27 mouse cellular contexts compared by ENCODE assay signal in genomic region chr17:12639585-12639984, GRCm38 (mm10). TPM values are rescaled to one million over a fixed set of nuclear protein-coding genes. Genes with fewer than 3 reads are reported as not detected.
A peak's percentile ranks its signal among the peaks of the same experiment; 100 is the strongest.
DNase-seq lines count a peak whose midpoint lies in the region; ATAC-seq and TF ChIP-seq lines count a peak whose summit lies in the region.
"Had no signal": no experiment of that assay in that cellular context is flagged by ENCODE, and none has a peak within 500 bp of the region (broad histone marks: within the 10 kb centered on the region; RNA-seq: fewer than 3 reads in every experiment).

No protein-coding gene starts in this region.

- no peaks in the 10 kb centered on the region for H3K36me3 ChIP-seq in heart, adult 2 months (ENCODE audit: control insufficient read depth, insufficient read depth, low read length)
- H3K36me3 ChIP-seq in liver, embryonic 14.5 days (replicated peaks; ENCODE audit: control insufficient read depth, insufficient read depth, low read depth): no peaks in the 10 kb centered on the region
- no peaks in the 10 kb centered on the region for H3K36me3 ChIP-seq in liver, embryonic 11.5 days (ENCODE audit: control insufficient read depth, insufficient read depth, low read length)
- H3K36me3 ChIP-seq in ES-Bruce4 (ENCODE audit: control insufficient read depth, insufficient read depth, low read length, poor library complexity, severe bottlenecking): no peaks in the 10 kb centered on the region
- H3K36me3 ChIP-seq: forebrain, embryonic 12.5 days; hindbrain, embryonic 15.5 days; limb, embryonic 10.5 days; liver, embryonic 15.5 days had no signal

- H3K9ac ChIP-seq in heart, adult 2 months (ENCODE audit: low read depth, low read length): no peak overlapping the region
- H3K9ac ChIP-seq in liver, embryonic 14.5 days (replicated peaks): no peak overlapping the region
- H3K9ac ChIP-seq in liver, embryonic 11.5 days (ENCODE audit: low read depth, low read length): no peak overlapping the region
- no peak overlapping the region for H3K9ac ChIP-seq in ES-Bruce4 (ENCODE audit: low read depth, poor library complexity, severe bottlenecking)
- H3K9ac ChIP-seq: forebrain, embryonic 12.5 days; hindbrain, embryonic 15.5 days; liver, embryonic 15.5 days had no signal

- DNase-seq in heart, adult 2 months: no peak
- DNase-seq in heart, adult 18-20 months: no peak
- no peak for DNase-seq in liver, embryonic 14.5 days (ENCODE audit: low read depth in 3 of 3, low spot score in 3 of 3)
- DNase-seq in liver, embryonic 11.5 days (ENCODE audit: low spot score): no peak
- peak; percentile 40 for DNase-seq in ZHBTc4 (ENCODE audit: low read depth, low spot score)
- no peak for DNase-seq in spleen, postnatal 10 days (ENCODE audit: low spot score in 2 of 2)
- DNase-seq: cerebellum, adult 2 months; gastrocnemius, postnatal 10 days; heart, adult 11 months; heart, postnatal 36 days; kidney, adult 11 months; kidney, postnatal 10 days; lung, postnatal 36 days; right cerebral cortex, postnatal 14 days; thymus, postnatal 25 days had no signal

- no peak for ATAC-seq in liver, embryonic 14.5 days (ENCODE audit: insufficient read depth)
- no peak for ATAC-seq in liver, embryonic 11.5 days (replicated peaks; ENCODE audit: low FRiP score)
- ATAC-seq: midbrain, embryonic 16.5 days had no signal

- no peaks in the 10 kb centered on the region for H3K79me2 ChIP-seq in heart, adult 2 months (replicated peaks; ENCODE audit: control insufficient read depth, insufficient read depth, low read length)

- H3K9me3 ChIP-seq in liver, embryonic 14.5 days (ENCODE audit: control insufficient read depth, low read length): no peaks in the 10 kb centered on the region
- peaks cover 4% of the 10 kb centered on the region; the same call in 1 of the 2 replicates for H3K9me3 ChIP-seq in liver, embryonic 11.5 days (ENCODE audit: control insufficient read depth, low read length)
- no peaks in the 10 kb centered on the region; the same call in 1 of the 2 replicates for H3K9me3 ChIP-seq in ES-Bruce4 (replicated peaks; ENCODE audit: control insufficient read depth, insufficient read depth, low read length, poor library complexity, severe bottlenecking)
- H3K9me3 ChIP-seq: forebrain, embryonic 12.5 days; hindbrain, embryonic 15.5 days; limb, embryonic 10.5 days; liver, embryonic 15.5 days had no signal

- WGBS in heart, adult 2 months: 89% methylated on average over 3 of the region's 3 CpGs
- 79% methylated on average over 3 of the region's 3 CpGs for WGBS in liver, embryonic 14.5 days (ENCODE audit: insufficient replicate concordance)
- WGBS in liver, embryonic 11.5 days: 94% methylated on average over 3 of the region's 3 CpGs

- no peak overlapping the region for H3K4me3 ChIP-seq in heart, adult 2 months
- H3K4me3 ChIP-seq in liver, embryonic 14.5 days (ENCODE audit: insufficient read depth in 1 of 2, low read depth in 2 of 2, low read length in 2 of 2): no peak overlapping the region
- H3K4me3 ChIP-seq in liver, embryonic 11.5 days (ENCODE audit: low read depth, low read length): no peak overlapping the region
- H3K4me3 ChIP-seq in ES-Bruce4 (ENCODE audit: low read depth, low read length): no peak overlapping the region
- H3K4me3 ChIP-seq: forebrain, embryonic 12.5 days; hindbrain, embryonic 15.5 days; limb, embryonic 10.5 days; liver, embryonic 15.5 days had no signal

- no peak overlapping the region for H3K27ac ChIP-seq in heart, adult 2 months
- no peak overlapping the region for H3K27ac ChIP-seq in liver, embryonic 14.5 days
- no peak overlapping the region for H3K27ac ChIP-seq in liver, embryonic 11.5 days (ENCODE audit: low read depth, low read length)
- H3K27ac ChIP-seq in ES-Bruce4 (ENCODE audit: insufficient read depth, low read length): no peak overlapping the region
- H3K27ac ChIP-seq: forebrain, embryonic 12.5 days; hindbrain, embryonic 15.5 days; limb, embryonic 10.5 days; liver, embryonic 15.5 days had no signal

- intact Hi-C loops in heart, adult 2 months (cut with DNase I): no loop called here

- H3K27me3 ChIP-seq in heart, adult 2 months (ENCODE audit: control insufficient read depth, insufficient read depth, low read length): no peaks in the 10 kb centered on the region
- no peaks in the 10 kb centered on the region for H3K27me3 ChIP-seq in liver, embryonic 14.5 days (ENCODE audit: control insufficient read depth, insufficient read depth, low read length)
- H3K27me3 ChIP-seq in liver, embryonic 11.5 days (replicated peaks; ENCODE audit: control insufficient read depth, insufficient read depth, low read length): no peaks in the 10 kb centered on the region
- no peaks in the 10 kb centered on the region for H3K27me3 ChIP-seq in ES-Bruce4 (ENCODE audit: control insufficient read depth, insufficient read depth, low read length, poor library complexity, severe bottlenecking)
- H3K27me3 ChIP-seq: hindbrain, embryonic 15.5 days; liver, embryonic 15.5 days had no signal

- H3K4me2 ChIP-seq in liver, embryonic 14.5 days (ENCODE audit: low read depth): no peak overlapping the region
- no peak overlapping the region for H3K4me2 ChIP-seq in liver, embryonic 11.5 days
- H3K4me2 ChIP-seq: forebrain, embryonic 12.5 days; hindbrain, embryonic 15.5 days; liver, embryonic 15.5 days had no signal

- TF ChIP-seq POLR2A in heart, adult 2 months (IDR thresholded peaks at IDR 0.05; ENCODE audit: insufficient read depth, low read depth, low read length): no peak
- TF ChIP-seq POLR2A in ES-Bruce4 (IDR thresholded peaks at IDR 0.05; ENCODE audit: insufficient read depth, low read length): no peak

- TF ChIP-seq EP300 in heart, adult 2 months (IDR thresholded peaks at IDR 0.05; ENCODE audit: insufficient read depth, low read depth, low read length): no peak
- TF ChIP-seq EP300 in liver, embryonic 14.5 days (IDR thresholded peaks at IDR 0.05; ENCODE audit: low read depth): no peak
- TF ChIP-seq EP300 in ES-Bruce4 (IDR thresholded peaks at IDR 0.05; ENCODE audit: insufficient read depth, low read depth, low read length): no peak

- 0 out of 2 replicates have a peak, but pooled peaks have one; percentile 5 for TF ChIP-seq CTCF in heart, adult 2 months (IDR thresholded peaks at IDR 0.05)
- TF ChIP-seq CTCF in liver, embryonic 14.5 days (IDR thresholded peaks at IDR 0.05; ENCODE audit: low read depth): peak; percentile 60
- TF ChIP-seq CTCF in ES-Bruce4 (IDR thresholded peaks at IDR 0.05; ENCODE audit: low read depth, low read length): peak; percentile 34

- H3K4me1 ChIP-seq in heart, adult 2 months (ENCODE audit: control insufficient read depth, insufficient read depth, low read length): no peaks in the 10 kb centered on the region
- H3K4me1 ChIP-seq in liver, embryonic 14.5 days (replicated peaks; ENCODE audit: control insufficient read depth in 2 of 2, insufficient read depth in 2 of 2, low read length in 1 of 2): no peaks in the 10 kb centered on the region
- no peaks in the 10 kb centered on the region for H3K4me1 ChIP-seq in liver, embryonic 11.5 days (replicated peaks; ENCODE audit: control insufficient read depth, insufficient read depth, low read length)
- no peaks in the 10 kb centered on the region for H3K4me1 ChIP-seq in ES-Bruce4 (ENCODE audit: control insufficient read depth, insufficient read depth, low read length)
- H3K4me1 ChIP-seq: forebrain, embryonic 12.5 days; hindbrain, embryonic 15.5 days; liver, embryonic 15.5 days had no signal

RNA-seq across cellular contexts. Expression of gene Slc22a1, which starts 36.0 kb away (rescaled TPM):
- total RNA-seq in heart, adult 2 months (2021): 10 to 100 TPM in 1 of 2 experiments, 1 to 10 TPM in 1; 7.9 to 10.8 TPM
- polyA plus RNA-seq in heart, adult 2 months (2012; rRNA removed): 2.7 and 9.0 TPM in 2 replicates
- total RNA-seq in heart, adult 18-20 months (2021): 10 to 100 TPM; 12.1 to 17.8 TPM
- polyA plus RNA-seq in liver, embryonic 14.5 days (2012; rRNA removed): not detected in 2 replicates
- polyA plus RNA-seq in liver, embryonic 14.5 days (2014; fragmentation: Nextera tagmentation; extraction: Ambion mirVana): 0.11 TPM in 1 of 2 replicates, not detected in the other
- 0.10 TPM in 1 of 2 replicates, not detected in the other for polyA plus RNA-seq in liver, embryonic 11.5 days (2014; fragmentation: Nextera tagmentation; extraction: Ambion mirVana)
- polyA plus RNA-seq in ES-Bruce4 (2011; ENCODE audit: insufficient read depth, insufficient read length, low read depth, missing spikeins): not detected in 2 replicates
- total RNA-seq: common myeloid progenitor, adult 5-6 weeks; gastrocnemius, postnatal 10 days; layer of hippocampus, adult 8-10 months; megakaryocyte-erythroid progenitor cell, adult 5-6 weeks; neutrophil, adult 5-6 weeks had no signal
- polyA plus RNA-seq: embryonic facial prominence, embryonic 11.5 days; hindbrain, embryonic 15.5 days; limb, embryonic 10.5 days; midbrain, embryonic 16.5 days had no signal

RNA-seq across cellular contexts. Expression of gene Slc22a2, which starts 55.7 kb away (rescaled TPM):
- not detected for total RNA-seq in heart, adult 2 months (2021)
- polyA plus RNA-seq in heart, adult 2 months (2012; rRNA removed): 0.20 TPM in 1 of 2 replicates, not detected in the other
- not detected for total RNA-seq in heart, adult 18-20 months (2021)
- 0.03 TPM in 1 of 2 replicates, not detected in the other for polyA plus RNA-seq in liver, embryonic 14.5 days (2012; rRNA removed)
- not detected in 2 replicates for polyA plus RNA-seq in liver, embryonic 14.5 days (2014; fragmentation: Nextera tagmentation; extraction: Ambion mirVana)
- polyA plus RNA-seq in liver, embryonic 11.5 days (2014; fragmentation: Nextera tagmentation; extraction: Ambion mirVana): not detected in 2 replicates
- polyA plus RNA-seq in ES-Bruce4 (2011; ENCODE audit: insufficient read depth, insufficient read length, low read depth, missing spikeins): not detected in 2 replicates
- total RNA-seq: common myeloid progenitor, adult 5-6 weeks; gastrocnemius, postnatal 10 days; heart, postnatal 36 days; megakaryocyte-erythroid progenitor cell, adult 5-6 weeks; neutrophil, adult 5-6 weeks had no signal
- polyA plus RNA-seq: embryonic facial prominence, embryonic 11.5 days; forebrain, embryonic 12.5 days; heart, embryonic 14.5 days; limb, embryonic 10.5 days; liver, embryonic 15.5 days had no signal

Comparison
In these comparisons a context has a peak if more than half of its experiments do, and no peak if none do; other contexts are left out.
1. CTCF ChIP-seq: peak in every context shown above with its lines; median percentile 60 in liver, embryonic 14.5 days; 34 in ES-Bruce4; 5 in heart, adult 2 months.